Mouse (Mus musculus) CH12.LX (cell line): Measurements from ENCODE around the gene Nadk2. TPM values are rescaled to one million over a fixed set of nuclear protein-coding genes. Genes with fewer than 3 reads are reported as not detected.

Experiments used
- DNase-seq: peaks from one replicate; pipeline ENCODE4 v3.0.0-alpha.2; 2013; ENCODE audit errors: extremely low read depth
- H3K27ac ChIP-seq: 2 replicates; pipeline ENCODE4 v1.5.1; 2012; ENCODE audit warnings: low read depth, mild to moderate bottlenecking, control low read depth, moderate library complexity; ENCODE audit not compliant: insufficient read depth
- H3K27me3 ChIP-seq: replicated peaks from 2 replicates; pipeline ENCODE3; 2012; ENCODE audit warnings: inconsistent platforms
- H3K36me3 ChIP-seq, 2 experiments: replicated peaks in 1 of 2; 2 replicates each; pipeline versions ENCODE3 to v1.6.1; 2012; ENCODE audit warnings: inconsistent platforms in 1 of 2, low read length in 1 of 2, mild to moderate bottlenecking in 1 of 2, mixed read lengths in 1 of 2, moderate library complexity in 1 of 2; ENCODE audit not compliant: control insufficient read depth in 1 of 2, insufficient read depth in 1 of 2
- H3K4me1 ChIP-seq, 2 experiments: 2 replicates each; pipeline ENCODE4 v1.6.1; 2012; ENCODE audit warnings: inconsistent platforms in 1 of 2, moderate library complexity in 1 of 2; ENCODE audit not compliant: insufficient read depth in 2 of 2, control insufficient read depth in 1 of 2
- H3K4me2 ChIP-seq: 2 replicates; pipeline ENCODE4 v1.6.1; 2012; ENCODE audit warnings: low read depth, mild to moderate bottlenecking, control low read depth; ENCODE audit not compliant: poor library complexity, insufficient read depth, severe bottlenecking
- H3K4me3 ChIP-seq, 3 experiments: fragments of 150-350 bp in 1 of 3; sonication (generic) in 1 of 3; replicated peaks in 1 of 3; 2 replicates each; pipeline versions ENCODE3 to v1.5.1; 2011 to 2012; ENCODE audit warnings: low read depth in 2 of 3, low read length in 2 of 3, mild to moderate bottlenecking in 2 of 3, moderate library complexity in 2 of 3, control low read depth in 1 of 3, improper control_type of control experiment in 1 of 3, inconsistent platforms in 1 of 3, mixed read lengths in 1 of 3; ENCODE audit not compliant: poor library complexity in 1 of 3
- H3K79me2 ChIP-seq: replicated peaks from 2 replicates; pipeline ENCODE4 v1.6.1; 2012; ENCODE audit warnings: mild to moderate bottlenecking, moderate library complexity; ENCODE audit not compliant: control insufficient read depth, poor library complexity, insufficient read depth, severe bottlenecking; ENCODE audit errors: extremely low read depth
- H3K9ac ChIP-seq: 2 replicates; pipeline ENCODE4 v1.6.1; 2012; ENCODE audit warnings: low read depth, mild to moderate bottlenecking, control low read depth, moderate library complexity; ENCODE audit not compliant: insufficient read depth
- H3K9me3 ChIP-seq: replicated peaks from 2 replicates; pipeline ENCODE3; 2012; ENCODE audit warnings: low read length, inconsistent platforms, mixed read lengths
- CHD1 ChIP-seq: IDR thresholded peaks from 2 replicates; pipeline ENCODE4 v1.6.1; 2012; ENCODE audit warnings: low read depth, low read length, improper control_type of control experiment, inconsistent platforms
- CHD2 ChIP-seq: IDR thresholded peaks from 2 replicates; pipeline ENCODE4 v1.6.1; 2011; ENCODE audit warnings: low read length, improper control_type of control experiment
- CTCF ChIP-seq, 2 experiments: IDR thresholded peaks in 1 of 2; conservative IDR thresholded peaks in 1 of 2; 2 replicates each; pipeline ENCODE4 v1.5.1; 2011 to 2012; ENCODE audit warnings: low read depth in 2 of 2, low read length in 2 of 2, improper control_type of control experiment in 1 of 2, inconsistent platforms in 1 of 2, mild to moderate bottlenecking in 1 of 2, moderate library complexity in 1 of 2
- E2F4 ChIP-seq: IDR thresholded peaks from 2 replicates; pipeline ENCODE4 v1.6.1; 2011; ENCODE audit warnings: low read depth, low read length, improper control_type of control experiment; ENCODE audit not compliant: insufficient replicate concordance
- ELF1 ChIP-seq: IDR thresholded peaks from 2 replicates; pipeline ENCODE4 v1.6.1; 2014; ENCODE audit warnings: low read depth, mild to moderate bottlenecking, inconsistent platforms, low read length, improper control_type of control experiment
- EP300 ChIP-seq: IDR thresholded peaks from 2 replicates; pipeline ENCODE4 v1.6.1; 2011; ENCODE audit warnings: low read length, improper control_type of control experiment
- ETS1 ChIP-seq: conservative IDR thresholded peaks from 2 replicates; pipeline ENCODE4 v1.6.1; 2012; ENCODE audit warnings: low read depth, mild to moderate bottlenecking, inconsistent platforms, low read length, improper control_type of control experiment, moderate library complexity
- GABPA ChIP-seq: IDR thresholded peaks from 2 replicates; pipeline ENCODE4 v1.6.1; 2012; ENCODE audit warnings: low read depth, low read length, improper control_type of control experiment, inconsistent platforms; ENCODE audit not compliant: insufficient replicate concordance
- JUND ChIP-seq: conservative IDR thresholded peaks from 2 replicates; pipeline ENCODE4 v1.6.1; 2011; ENCODE audit warnings: low read depth, low read length, improper control_type of control experiment
- KAT2A ChIP-seq: IDR thresholded peaks from 2 replicates; pipeline ENCODE4 v1.6.1; 2012; ENCODE audit warnings: low read length, improper control_type of control experiment, inconsistent platforms; ENCODE audit not compliant: insufficient replicate concordance
- MAFK ChIP-seq: IDR thresholded peaks from 2 replicates; pipeline ENCODE4 v1.6.1; 2011; ENCODE audit warnings: low read length, improper control_type of control experiment; ENCODE audit not compliant: insufficient replicate concordance
- MAX ChIP-seq: IDR thresholded peaks from 2 replicates; pipeline ENCODE4 v1.6.1; 2011; ENCODE audit warnings: low read length, improper control_type of control experiment
- MEF2A ChIP-seq: IDR thresholded peaks from 2 replicates; pipeline ENCODE4 v1.6.1; 2014; ENCODE audit warnings: low read depth, mild to moderate bottlenecking, inconsistent platforms, low read length, improper control_type of control experiment, borderline replicate concordance
- MYC ChIP-seq: IDR thresholded peaks from 2 replicates; pipeline ENCODE4 v1.6.1; 2011; ENCODE audit warnings: low read depth, mild to moderate bottlenecking, improper control_type of control experiment, low read length
- NELFE ChIP-seq: IDR thresholded peaks from 2 replicates; pipeline ENCODE4 v1.6.1; 2011; ENCODE audit warnings: low read depth, low read length, improper control_type of control experiment
- NRF1 ChIP-seq: IDR thresholded peaks from 2 replicates; pipeline ENCODE4 v1.6.1; 2014; ENCODE audit warnings: low read depth, mild to moderate bottlenecking, inconsistent platforms, low read length, improper control_type of control experiment, moderate library complexity
- PAX5 ChIP-seq: IDR thresholded peaks from 2 replicates; pipeline ENCODE4 v1.6.1; 2012; ENCODE audit warnings: low read length, inconsistent platforms, mixed read lengths
- POLR2A ChIP-seq: IDR thresholded peaks from 2 replicates; pipeline ENCODE4 v1.6.1; 2011; ENCODE audit warnings: low read depth, mild to moderate bottlenecking, improper control_type of control experiment, low read length
- POLR2AphosphoS2 ChIP-seq: IDR thresholded peaks from 2 replicates; pipeline ENCODE4 v1.6.1; 2011; ENCODE audit warnings: low read depth, low read length, improper control_type of control experiment
- SMC3 ChIP-seq: IDR thresholded peaks from 2 replicates; pipeline ENCODE4 v1.6.1; 2011; ENCODE audit warnings: low read depth, low read length, improper control_type of control experiment
- TBP ChIP-seq: conservative IDR thresholded peaks from 2 replicates; pipeline ENCODE4 v1.6.1; 2011; ENCODE audit warnings: low read depth, low read length, improper control_type of control experiment
- TCF12 ChIP-seq: IDR thresholded peaks from 2 replicates; pipeline ENCODE4 v1.6.1; 2014; ENCODE audit warnings: low read depth, mild to moderate bottlenecking, inconsistent platforms, low read length, improper control_type of control experiment
- UBTF ChIP-seq: IDR thresholded peaks from 2 replicates; pipeline ENCODE4 v1.6.1; 2012; ENCODE audit warnings: low read depth, mild to moderate bottlenecking, inconsistent platforms, low read length, improper control_type of control experiment, moderate library complexity
- ZC3H11A ChIP-seq: IDR thresholded peaks from 2 replicates; pipeline ENCODE4 v1.6.1; 2012; ENCODE audit warnings: low read depth, mild to moderate bottlenecking, inconsistent platforms, low read length, improper control_type of control experiment
- ZKSCAN1 ChIP-seq: IDR thresholded peaks from 2 replicates; pipeline ENCODE4 v1.6.1; 2012; ENCODE audit warnings: low read depth, inconsistent platforms, low read length, improper control_type of control experiment, borderline replicate concordance
- ZMIZ1 ChIP-seq: IDR thresholded peaks from 2 replicates; pipeline ENCODE4 v1.6.1; 2012; ENCODE audit warnings: low read depth, mild to moderate bottlenecking, inconsistent platforms, low read length, improper control_type of control experiment
- ZNF384 ChIP-seq: IDR thresholded peaks from 2 replicates; pipeline ENCODE4 v1.6.1; 2012; ENCODE audit warnings: low read depth, low read length, improper control_type of control experiment, inconsistent platforms
- dilution Hi-C: fragments of 300-500 bp; cut with MboI; formaldehyde crosslinking; loops from 2 replicates; pipeline ENCODE4 v1.14.3; 2020; ENCODE audit warnings: low sequenced_read_pairs; ENCODE audit not compliant: extremely low pct_unique_long_range_greater_than_20kb, extremely low pct_ligation_motif_present
- in situ Hi-C: fragments of 300-500 bp; cut with MboI; formaldehyde crosslinking; loops from 3 replicates; pipeline ENCODE4 v1.14.3; 2019; ENCODE audit warnings: low sequenced_read_pairs, low pct_ligation_motif_present, low pct_unique_long_range_greater_than_20kb, mixed read lengths
- polyA plus RNA-seq: library from polyadenylated mRNA; unstranded; fragments of >175 nt; gene quantifications from 2 replicates; pipeline ENCODE4 v1.2.1, GENCODE M21; 2012; ENCODE audit warnings: low read depth; ENCODE audit not compliant: insufficient read length
- total RNA-seq, 2 experiments: library from RNA; depleted of rRNA; stranded (reverse); fragments of 300-350 nt in 1 of 2; fragments of >200 nt in 1 of 2; gene quantifications; 2 replicates each; pipeline ENCODE4 v1.2.3; 2012 to 2014

Gene Nadk2
- total and polyA plus RNA-seq, 3 experiments = 22.6 to 35.1 (median 30.1) TPM

GRCm38 (mm10) chr15:9087895-9088682, 17.0 kb downstream of the Nadk2 start:
- Histone ChIP-seq H3K79me2 (no peaks in the 10 kb centered on the region), H3K9me3 (no peaks in the 10 kb centered on the region), H3K4me2 (no peak overlapping the region), H3K36me3 (peaks cover 0 to 56% of the 10 kb centered on the region in 2 experiments), H3K4me3 (no peak overlapping the region), H3K4me1 (peaks cover 0 to 5% of the 10 kb centered on the region in 2 experiments; a peak in 2 of 4 replicates), H3K27ac (no peak overlapping the region), H3K9ac (no peak overlapping the region), H3K27me3 (no peaks in the 10 kb centered on the region)
- TF ChIP-seq E2F4 (no peak), POLR2AphosphoS2 (no peak), KAT2A (no peak), MAFK (no peak), JUND (no peak), ELF1 (no peak), ZC3H11A (no peak), TBP (no peak), MAX (no peak), MYC (no peak), TCF12 (no peak), EP300 (no peak), PAX5 (no peak), UBTF (no peak), CHD2 (no peak), ZNF384 (no peak), ETS1 (no peak), POLR2A (no peak)
- dilution Hi-C loops = no loop called here
- no peak for DNase-seq
- in situ Hi-C loops = no loop called here

GRCm38 (mm10) chr15:9088683-9089072, 17.6 kb downstream of the Nadk2 start:
- Histone ChIP-seq H3K9me3 (no peaks in the 10 kb centered on the region), H3K27ac (no peak overlapping the region), H3K4me1 (peaks cover 0 to 5% of the 10 kb centered on the region in 2 experiments; a peak in 2 of 4 replicates)
- TF ChIP-seq NRF1 (no peak), ZKSCAN1 (no peak), CTCF (conservative IDR thresholded peaks at IDR 0.05 in 1 of 2, IDR thresholded peaks at IDR 0.05 in 1 of 2; ENCODE audit: low read depth in 2 of 2, low read length in 2 of 2) (no peak), ZC3H11A (no peak), MAX (no peak), CHD1 (no peak), ZMIZ1 (no peak), JUND (no peak), ZNF384 (no peak), GABPA (no peak), NELFE (no peak), SMC3 (no peak), MEF2A (no peak)
- TF ChIP-seq, all 38 proteins: peak for 0
- in situ Hi-C loops (no loop called here), dilution Hi-C loops (no loop called here)
- Histone ChIP-seq H3K36me3 (peaks cover 4 to 62% of the 10 kb centered on the region in 2 experiments), H3K9ac (no peak overlapping the region), H3K4me3 (no peak overlapping the region), H3K4me2 (no peak overlapping the region), H3K27me3 (no peaks in the 10 kb centered on the region), H3K79me2 (no peaks in the 10 kb centered on the region)
- DNase-seq = no peak
